Mouse (Mus musculus): ENCODE measurements around the gene Twnk.

Gene Twnk

GRCm38 (mm10) chr19:45003740-45004516 lies 1.5 kb upstream of the Twnk start:
- DNase-seq, result no peak

- DNase-seq, result peak; percentile 96
Observed at GRCm38 (mm10) chr19:45005957-45006712, 672 bp downstream of the Twnk start, which contains the start of gene Mrpl43. Gene Mrpl43, minus strand, starts transcription at chr19:45006442.

DNA sequence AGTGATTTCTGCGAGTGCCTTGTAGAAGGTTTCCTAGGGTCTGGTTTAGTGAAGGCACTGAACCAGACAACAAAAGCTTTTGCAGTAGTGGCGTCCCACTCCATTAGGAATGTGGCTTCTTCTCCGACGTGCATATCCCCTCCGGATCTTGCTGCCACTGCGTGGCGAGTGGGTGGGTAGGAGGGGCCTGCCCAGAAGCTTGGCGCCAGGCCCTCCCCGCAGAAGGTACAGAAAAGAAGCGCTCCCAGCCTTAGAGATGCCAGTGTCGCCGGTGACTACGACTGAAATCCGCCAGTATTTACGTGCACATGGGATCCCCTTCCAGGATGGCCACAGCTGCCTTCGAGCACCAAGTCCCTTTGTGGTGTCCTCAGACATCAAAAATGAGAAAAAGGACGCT lies 1.6 kb downstream of the Twnk start:
- DNase-seq, result no peak

DNA sequence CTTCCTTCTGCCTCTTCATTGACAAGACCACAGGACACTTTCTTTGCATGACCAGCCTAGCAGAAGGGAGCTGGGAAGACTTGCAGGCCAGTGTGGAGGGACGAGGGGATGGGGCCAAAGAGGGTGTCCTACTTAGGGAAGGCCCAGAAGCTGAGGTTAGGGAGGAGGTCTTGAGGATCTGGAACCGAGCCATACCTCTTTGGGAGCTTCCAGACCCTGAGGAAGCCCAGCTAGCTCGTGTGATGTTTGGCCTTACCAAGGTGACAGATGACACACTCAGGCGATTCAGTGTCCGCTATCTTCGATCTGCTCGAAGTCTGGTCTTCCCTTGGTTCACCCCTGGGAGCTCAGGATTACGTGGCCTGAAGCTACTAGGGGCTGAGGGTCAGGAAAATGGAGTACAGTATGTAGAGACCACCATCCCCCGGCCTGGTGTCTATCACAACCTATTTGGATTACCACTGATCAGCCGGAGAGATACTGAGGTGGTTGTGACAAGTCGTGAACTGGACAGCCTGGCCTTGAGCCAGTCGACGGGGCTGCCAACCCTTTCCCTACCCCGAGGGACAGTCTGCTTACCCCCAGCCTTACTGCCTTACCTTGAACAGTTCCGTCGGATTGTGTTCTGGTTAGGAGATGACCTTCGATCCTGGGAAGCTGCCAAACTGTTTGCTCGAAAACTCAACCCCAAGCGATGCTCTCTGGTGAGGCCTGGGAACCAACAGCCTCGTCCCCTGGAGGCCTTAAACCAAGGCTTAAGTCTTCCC lies 2.1 kb downstream of the Twnk start:
- no peak for DNase-seq

GRCm38 (mm10) chr19:45010646-45011045 lies 5.2 kb downstream of the Twnk start:
- no peak for DNase-seq

DNA sequence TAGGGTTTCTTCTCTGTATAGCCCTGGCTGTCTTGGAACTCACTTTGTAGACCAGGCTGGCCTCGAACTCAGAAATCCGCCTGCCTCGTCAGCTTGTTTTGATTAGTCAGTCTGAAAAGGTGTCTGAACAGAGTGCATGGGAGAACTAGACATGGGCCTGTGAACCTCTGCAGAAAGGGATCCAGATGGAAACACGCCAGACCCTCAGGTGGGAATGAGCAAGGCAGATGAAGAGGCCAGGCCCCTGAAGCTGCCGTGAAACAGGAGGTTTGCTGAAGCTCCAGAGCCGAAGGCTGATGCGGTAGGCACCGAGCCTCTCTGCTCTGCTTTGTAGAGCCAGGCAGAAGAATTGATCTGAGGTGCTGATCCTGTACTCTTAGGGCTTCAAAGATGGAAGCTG lies 6.8 kb downstream of the Twnk start:
- no peak for DNase-seq

GRCm38 (mm10) chr19:45012636-45013035 lies 7.2 kb downstream of the Twnk start:
- DNase-seq, result peak; percentile 63

DNA sequence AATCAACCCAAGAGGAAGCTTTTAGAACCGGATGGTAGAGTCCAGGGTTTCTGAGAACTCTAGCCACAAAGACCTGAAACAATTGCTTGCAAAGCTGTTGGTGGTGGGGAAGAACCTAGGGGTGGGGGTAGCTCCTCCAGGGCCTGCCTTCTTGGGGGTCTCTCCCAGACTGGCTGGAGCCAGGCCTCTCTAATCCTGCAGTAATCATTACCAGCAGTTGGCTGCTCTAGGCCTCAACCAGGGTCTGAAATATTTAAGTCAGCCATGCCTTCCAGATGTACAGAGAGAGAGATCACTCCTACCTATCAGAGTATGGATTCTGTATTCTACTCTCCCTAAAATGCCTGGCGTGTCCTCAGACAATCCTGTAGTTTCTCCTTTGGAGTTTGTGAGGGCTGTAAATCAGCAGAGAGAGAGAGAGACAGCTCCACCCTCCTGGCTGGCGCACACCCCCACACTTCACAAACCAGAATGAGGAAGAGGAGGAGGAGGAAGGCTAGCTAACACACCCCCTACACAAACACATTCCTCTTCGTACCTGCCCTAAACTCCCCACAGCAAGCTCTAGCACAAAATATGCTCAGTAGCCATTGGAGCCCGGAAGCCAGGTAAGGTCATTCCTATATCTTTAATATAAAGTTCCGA lies 8.2 kb downstream of the Twnk start:
- peak; percentile 53 for DNase-seq

- DNase-seq, result peak; percentile 52
Observed at GRCm38 (mm10) chr19:45014335-45014971, 9.0 kb downstream of the Twnk start, which contains the start of gene Lzts2. Gene Lzts2, plus strand, starts transcription at chr19:45014414.

DNA sequence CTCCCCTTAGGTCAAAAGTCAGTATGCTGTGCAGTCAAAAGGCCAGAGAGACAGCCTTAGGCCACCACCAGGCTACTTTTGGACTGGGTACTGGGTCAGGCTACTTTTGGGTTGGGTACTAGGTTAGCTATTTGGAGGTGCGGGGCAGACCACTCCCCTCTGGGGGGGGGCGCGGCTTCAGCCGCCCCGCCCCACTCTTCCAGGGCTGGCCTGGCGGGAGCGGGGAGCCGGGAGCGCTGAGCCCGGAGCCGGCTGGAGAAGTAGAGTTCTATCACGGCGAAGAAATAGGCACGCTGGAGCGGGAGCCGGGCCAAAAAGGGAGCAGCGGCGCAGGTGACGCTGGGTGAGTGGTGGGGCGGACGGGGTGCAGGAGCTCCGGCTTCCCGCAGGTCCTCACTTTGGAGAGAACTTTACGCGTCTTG lies 9.5 kb downstream of the Twnk start:
- DNase-seq, result peak; percentile 70

- DNase-seq, result peak; percentile 56
Observed at GRCm38 (mm10) chr19:45015518-45016281, 10.2 kb downstream of the Twnk start.

GRCm38 (mm10) chr19:45016341-45017215 lies 11.1 kb downstream of the Twnk start:
- DNase-seq, result peak; percentile 82

DNA sequence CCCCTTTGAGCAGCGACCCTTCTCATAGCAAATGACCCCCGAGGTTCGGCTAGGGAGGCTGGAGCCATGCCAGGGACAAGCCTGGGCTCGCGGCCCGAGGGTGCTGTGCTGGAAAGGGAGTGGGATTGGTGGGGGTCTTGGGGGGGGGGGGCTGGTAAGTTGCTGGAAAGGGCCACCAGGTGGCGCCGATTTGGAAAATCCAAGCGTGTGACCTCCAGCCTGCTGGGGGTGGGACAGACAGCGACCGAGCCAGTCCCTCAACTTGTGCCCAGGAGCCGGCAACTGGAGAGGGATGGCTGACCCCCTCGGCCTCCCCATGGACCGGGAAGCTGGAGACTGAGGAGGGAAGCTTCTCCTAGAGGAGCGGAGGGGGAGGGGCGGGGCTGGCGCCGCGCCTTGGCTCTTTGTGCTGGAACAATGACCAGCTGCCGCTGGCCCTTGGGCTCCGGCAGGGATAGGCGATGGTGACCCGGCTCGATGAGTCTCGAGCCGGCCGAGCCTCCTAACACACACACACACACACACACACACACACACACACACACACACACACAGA lies 11.8 kb downstream of the Twnk start:
- peak; percentile 93 for DNase-seq

DNA sequence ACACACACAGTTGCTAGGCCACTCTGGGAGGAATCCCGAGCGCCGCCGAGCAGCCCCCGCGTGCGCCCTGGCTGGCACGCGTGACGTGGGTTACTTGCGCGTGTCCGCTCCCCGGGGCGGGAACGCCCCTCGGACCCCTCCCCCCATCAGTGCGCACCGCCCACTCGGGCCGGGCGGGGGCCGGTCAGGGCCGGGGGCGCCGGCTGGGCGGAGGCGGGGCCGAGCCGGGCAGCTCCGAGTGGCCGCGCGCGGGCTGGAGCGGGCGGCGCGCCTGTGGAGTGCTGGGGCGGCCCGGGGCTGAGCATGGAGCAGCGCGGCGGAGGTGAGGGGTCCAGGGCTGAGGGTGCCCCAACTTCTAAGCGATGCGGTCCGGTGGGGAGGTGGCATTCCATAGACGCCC lies 12.4 kb downstream of the Twnk start:
- peak; percentile 93 for DNase-seq

GRCm38 (mm10) chr19:45018351-45018831 lies 12.9 kb downstream of the Twnk start:
- DNase-seq, result peak; percentile 61

- DNase-seq, result no peak
Observed at GRCm38 (mm10) chr19:45020348-45020747, 14.9 kb downstream of the Twnk start.

GRCm38 (mm10) chr19:45021362-45021761 lies 15.9 kb downstream of the Twnk start:
- DNase-seq, result no peak

DNA sequence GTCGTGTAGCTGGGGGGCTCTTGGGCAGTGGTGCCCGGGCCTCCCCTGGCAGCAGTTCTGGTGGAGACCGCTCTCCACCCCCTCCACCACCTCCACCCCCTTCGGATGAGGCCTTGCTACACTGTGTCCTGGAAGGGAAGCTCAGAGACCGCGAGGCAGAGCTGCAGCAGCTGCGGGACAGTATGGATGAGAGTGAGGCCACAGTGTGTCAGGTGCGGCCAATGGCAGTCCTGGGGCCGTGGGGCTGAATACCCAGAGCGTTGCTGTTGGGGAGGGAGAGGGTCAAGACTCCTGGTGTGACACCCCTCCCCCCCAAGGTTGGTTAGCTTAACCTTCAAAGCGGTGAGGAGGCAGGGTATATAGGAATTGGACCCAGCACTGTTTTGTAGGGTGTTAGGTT lies 18.5 kb downstream of the Twnk start:
- DNase-seq, result no peak

DNA sequence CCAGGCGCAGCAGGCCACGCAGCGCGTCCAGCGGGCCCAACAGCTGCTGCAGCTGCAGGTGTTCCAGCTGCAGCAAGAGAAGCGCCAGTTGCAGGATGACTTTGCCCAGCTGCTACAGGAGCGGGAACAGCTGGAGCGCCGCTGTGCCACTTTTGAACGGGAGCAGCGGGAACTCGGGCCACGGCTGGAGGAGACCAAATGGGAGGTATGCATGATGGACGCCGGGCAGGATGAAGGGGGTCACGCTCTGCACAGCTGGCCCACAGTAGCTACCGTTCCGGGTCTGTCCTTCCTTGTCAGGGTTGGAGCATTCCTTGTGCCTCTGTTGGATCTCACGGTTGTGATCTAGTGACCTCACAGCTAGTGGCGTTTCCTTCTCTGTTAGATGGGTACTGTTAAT lies 19.3 kb downstream of the Twnk start:
- DNase-seq, result no peak

Measured in embryo, embryonic 11 days (tissue).